Mouse (Mus musculus) forebrain, embryonic 12.5 days (tissue): ENCODE results near the gene Fdxr. TPM values are rescaled to one million over a fixed set of nuclear protein-coding genes. Genes with fewer than 3 reads are reported as not detected.

Experiments used
- microRNA-seq: library from miRNA; unstranded; fragments of <30 nt; microRNA quantifications from one replicate; pipeline ENCODE4, GENCODE M21; 2017
- polyA plus RNA-seq: library from polyadenylated mRNA; unstranded; fragments of >200 nt; fragmentation: Nextera tagmentation; extraction: Ambion mirVana; gene quantifications from 2 replicates; pipeline ENCODE4 v1.2.1, GENCODE M21; 2016

Fdxr gene
- polyA plus RNA-seq, 1 experiment from 2014 or later, result 16.9 TPM

Small RNAs within 50 kb of the gene (microRNA-seq; reads per million reads assigned to microRNA genes)
- not detected for gene Gm25837

Other genes starting within 250 kb of the Fdxr start
- gene Cd300ld5, start 239.3 kb downstream of the Fdxr start, polyA plus RNA-seq, result not detected in 2 replicates
- not detected in 2 replicates for gene Cd300ld3, start 228.6 kb downstream of the Fdxr start, polyA plus RNA-seq
- gene Cd300e, start 214.9 kb downstream of the Fdxr start, polyA plus RNA-seq, result not detected in 2 replicates
- gene Rab37, start 185.6 kb downstream of the Fdxr start, polyA plus RNA-seq, result 0.80 and 1.2 TPM in 2 replicates
- gene Cd300lf, start 143.1 kb downstream of the Fdxr start, polyA plus RNA-seq, result 0.19 TPM in 1 of 2 replicates, not detected in the other
- 31.3 and 32.2 TPM in 2 replicates for gene Slc9a3r1, start 113.7 kb downstream of the Fdxr start, polyA plus RNA-seq
- 7.9 and 8.4 TPM in 2 replicates for gene Tmem104, start 89.6 kb downstream of the Fdxr start, polyA plus RNA-seq
- 16.0 and 16.6 TPM in 2 replicates for gene Nat9, start 89.2 kb downstream of the Fdxr start, polyA plus RNA-seq
- 0.08 TPM in 1 of 2 replicates, not detected in the other for gene Grin2c, start 9.8 kb downstream of the Fdxr start, polyA plus RNA-seq
- 0.26 and 0.37 TPM in 2 replicates for gene Fads6, start 20.6 kb upstream of the Fdxr start, polyA plus RNA-seq
- not detected in 2 replicates for gene Otop2, start 30.1 kb upstream of the Fdxr start, polyA plus RNA-seq
- gene Ush1g, start 45.0 kb upstream of the Fdxr start, polyA plus RNA-seq, result not detected in 2 replicates
- gene Otop3, start 57.7 kb upstream of the Fdxr start, polyA plus RNA-seq, result not detected in 2 replicates
- gene Hid1, start 90.7 kb upstream of the Fdxr start, polyA plus RNA-seq, result 33.7 and 36.4 TPM in 2 replicates
- 28.3 and 29.6 TPM in 2 replicates for gene Cdr2l, start 104.9 kb upstream of the Fdxr start, polyA plus RNA-seq
- 222 and 232 TPM in 2 replicates for gene Mrpl58, start 126.7 kb upstream of the Fdxr start, polyA plus RNA-seq
- gene Atp5h, start 142.9 kb upstream of the Fdxr start, polyA plus RNA-seq, result 843 and 857 TPM in 2 replicates
- gene Kctd2, start 143.1 kb upstream of the Fdxr start, polyA plus RNA-seq, result 23.9 and 29.8 TPM in 2 replicates
- gene Trim80, start 163.5 kb upstream of the Fdxr start, polyA plus RNA-seq, result not detected in 2 replicates
- gene Slc16a5, start 185.4 kb upstream of the Fdxr start, polyA plus RNA-seq, result not detected in 2 replicates
- 10.9 and 11.0 TPM in 2 replicates for gene Armc7, start 198.6 kb upstream of the Fdxr start, polyA plus RNA-seq
- gene Nt5c, start 214.8 kb upstream of the Fdxr start, polyA plus RNA-seq, result 72.0 and 80.3 TPM in 2 replicates
- 1,151 and 1,196 TPM in 2 replicates for gene Jpt1, start 237.3 kb upstream of the Fdxr start, polyA plus RNA-seq